Mouse (Mus musculus): ENCODE measurements around the gene Ggt5. TPM values are rescaled to one million over a fixed set of nuclear protein-coding genes. Genes with fewer than 3 reads are reported as not detected.

Ggt5 gene
- polyA plus RNA-seq, 1 experiment from 2014 or later = 7.8 TPM

DNA sequence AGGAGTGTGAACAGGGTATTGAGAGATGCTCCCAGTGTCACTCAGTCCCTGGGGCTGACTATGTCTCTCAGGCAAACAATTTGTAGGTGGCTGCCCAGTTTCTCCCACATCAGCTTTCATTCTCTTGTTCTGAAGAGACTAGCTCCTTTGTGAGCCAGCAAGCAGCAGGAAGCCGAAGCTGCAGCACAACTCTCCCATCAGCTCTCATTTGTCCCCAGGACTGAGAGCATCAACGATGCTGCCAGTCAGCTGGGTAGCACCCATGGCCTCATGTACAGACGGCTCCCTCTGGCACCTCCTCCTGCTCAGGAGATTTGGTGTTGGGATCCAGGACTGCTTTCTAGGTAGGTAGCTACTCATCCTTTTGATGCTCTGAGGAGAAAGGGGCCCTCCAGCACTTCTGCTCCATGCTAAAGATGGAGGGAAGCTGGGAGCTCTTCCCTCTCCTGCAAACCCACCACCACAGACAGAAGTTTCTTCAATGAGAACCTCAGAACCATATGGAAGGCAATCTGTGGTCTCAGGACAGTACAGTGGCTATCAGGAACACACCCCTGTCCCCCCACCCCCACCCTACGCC, 77.4 kb downstream of the Ggt5 start:
- WGBS = 36% methylated on average over 4 of the region's 4 CpGs
- H3K27ac ChIP-seq (ENCODE audit: low read depth) = no peak overlapping the region

More for the DNA sequence above, 77.4 kb downstream of the Ggt5 start:
- Histone ChIP-seq H3K27me3 (replicated peaks; ENCODE audit: control insufficient read depth, insufficient read depth, low read length) (peaks cover 5% of the 10 kb centered on the region; the same call in 1 of the 2 replicates), H3K9ac (ENCODE audit: low read length) (peak overlapping the region; percentile 74), H3K4me3 (ENCODE audit: low read depth, low read length) (peak overlapping the region; percentile 65), H3K36me3 (ENCODE audit: control insufficient read depth, insufficient read depth, low read length) (peaks cover 38% of the 10 kb centered on the region), H3K9me3 (ENCODE audit: control insufficient read depth, low read length) (no peaks in the 10 kb centered on the region), H3K4me2 (ENCODE audit: low read length) (peak overlapping the region; percentile 89), H3K4me1 (replicated peaks; ENCODE audit: control insufficient read depth, insufficient read depth, low read length) (peaks cover 17% of the 10 kb centered on the region)
- ATAC-seq (replicated peaks; ENCODE audit: low FRiP score, low TSS enrichment, low read depth) (0 out of 2 replicates have a peak, but pooled peaks have one; percentile 2), DNase-seq (ENCODE audit: low spot score) (no peak)

Other genes starting within 250 kb of the Ggt5 start
- gene Upb1, start 188.2 kb upstream of the Ggt5 start, polyA plus RNA-seq (2014; fragmentation: Nextera tagmentation; extraction: Ambion mirVana) = 0.13 and 0.38 TPM in 2 replicates
- gene Snrpd3, start 71.8 kb upstream of the Ggt5 start, polyA plus RNA-seq (2014; fragmentation: Nextera tagmentation; extraction: Ambion mirVana) = 167 and 168 TPM in 2 replicates
- gene Gucd1, start 71.4 kb upstream of the Ggt5 start, polyA plus RNA-seq (2014; fragmentation: Nextera tagmentation; extraction: Ambion mirVana) = 39.9 and 40.4 TPM in 2 replicates
- 2.3 and 3.0 TPM in 2 replicates for gene Lrrc75b, start 29.0 kb upstream of the Ggt5 start, polyA plus RNA-seq (2014; fragmentation: Nextera tagmentation; extraction: Ambion mirVana)
- 6.7 and 12.4 TPM in 2 replicates for gene Ggt1, start 27.7 kb upstream of the Ggt5 start, polyA plus RNA-seq (2014; fragmentation: Nextera tagmentation; extraction: Ambion mirVana)
- 11.8 and 13.0 TPM in 2 replicates for gene Susd2, start 54.7 kb downstream of the Ggt5 start, polyA plus RNA-seq (2014; fragmentation: Nextera tagmentation; extraction: Ambion mirVana)
- gene Cabin1, start 175.0 kb downstream of the Ggt5 start, polyA plus RNA-seq (2014; fragmentation: Nextera tagmentation; extraction: Ambion mirVana) = 39.7 and 47.2 TPM in 2 replicates
- 57.4 and 64.9 TPM in 2 replicates for gene Ddt, start 184.1 kb downstream of the Ggt5 start, polyA plus RNA-seq (2014; fragmentation: Nextera tagmentation; extraction: Ambion mirVana)
- gene Gm20441, start 191.6 kb downstream of the Ggt5 start, polyA plus RNA-seq (2014; fragmentation: Nextera tagmentation; extraction: Ambion mirVana) = not detected in 2 replicates
- 28.0 and 28.7 TPM in 2 replicates for gene Gstt3, start 192.1 kb downstream of the Ggt5 start, polyA plus RNA-seq (2014; fragmentation: Nextera tagmentation; extraction: Ambion mirVana)
- 11.4 and 11.6 TPM in 2 replicates for gene Gstt1, start 209.2 kb downstream of the Ggt5 start, polyA plus RNA-seq (2014; fragmentation: Nextera tagmentation; extraction: Ambion mirVana)
- not detected in 2 replicates for gene Gstt4, start 233.2 kb downstream of the Ggt5 start, polyA plus RNA-seq (2014; fragmentation: Nextera tagmentation; extraction: Ambion mirVana)
- 39.6 and 41.3 TPM in 2 replicates for gene Gstt2, start 248.1 kb downstream of the Ggt5 start, polyA plus RNA-seq (2014; fragmentation: Nextera tagmentation; extraction: Ambion mirVana)

Measured in intestine, embryonic 14.5 days (tissue).